Mouse (Mus musculus) testis, adult 2 months (tissue): ENCODE measurements around the gene Sctr. TPM values are rescaled to one million over a fixed set of nuclear protein-coding genes. Genes with fewer than 3 reads are reported as not detected.

Source experiments
- H3K27ac ChIP-seq: fragments of 200-500 bp; 2 replicates; pipeline ENCODE4 v1.5.1; 2012; ENCODE audit warnings: low read depth, low read length; ENCODE audit not compliant: control insufficient read depth, insufficient read depth
- H3K27me3 ChIP-seq: fragments of 200-500 bp; 2 replicates; pipeline ENCODE4 v1.6.1; 2012; ENCODE audit warnings: mild to moderate bottlenecking, low read length, moderate library complexity; ENCODE audit not compliant: control insufficient read depth, insufficient read depth
- H3K36me3 ChIP-seq: fragments of 200-500 bp; 2 replicates; pipeline ENCODE4 v1.6.1; 2012; ENCODE audit warnings: mild to moderate bottlenecking, low read length; ENCODE audit not compliant: control insufficient read depth, insufficient read depth
- H3K4me1 ChIP-seq: fragments of 200-500 bp; 2 replicates; pipeline ENCODE4 v1.6.1; 2012; ENCODE audit warnings: low read length; ENCODE audit not compliant: control insufficient read depth, insufficient read depth
- H3K4me3 ChIP-seq: fragments of 200-500 bp; 2 replicates; pipeline ENCODE4 v1.5.1; 2012; ENCODE audit warnings: low read depth, mild to moderate bottlenecking, low read length, moderate library complexity, mixed read lengths; ENCODE audit not compliant: control insufficient read depth
- CTCF ChIP-seq: fragments of 200-500 bp; IDR thresholded peaks from 2 replicates; pipeline ENCODE4 v1.5.1; 2012; ENCODE audit warnings: low read depth, mild to moderate bottlenecking, inconsistent platforms, low read length, moderate library complexity; ENCODE audit not compliant: control insufficient read depth, insufficient read depth, insufficient replicate concordance
- POLR2A ChIP-seq: fragments of 200-500 bp; IDR thresholded peaks from 2 replicates; pipeline ENCODE4 v1.6.1; 2012; ENCODE audit warnings: low read depth, mild to moderate bottlenecking, inconsistent platforms, low read length, moderate library complexity; ENCODE audit not compliant: control insufficient read depth
- polyA plus RNA-seq: library from polyadenylated mRNA; depleted of rRNA; stranded (reverse); fragments of >200 nt; gene quantifications from 2 replicates; pipeline ENCODE4 v1.2.3, GENCODE M21; 2012

Sctr gene
- polyA plus RNA-seq, 1 experiment = 0.36 TPM

DNA sequence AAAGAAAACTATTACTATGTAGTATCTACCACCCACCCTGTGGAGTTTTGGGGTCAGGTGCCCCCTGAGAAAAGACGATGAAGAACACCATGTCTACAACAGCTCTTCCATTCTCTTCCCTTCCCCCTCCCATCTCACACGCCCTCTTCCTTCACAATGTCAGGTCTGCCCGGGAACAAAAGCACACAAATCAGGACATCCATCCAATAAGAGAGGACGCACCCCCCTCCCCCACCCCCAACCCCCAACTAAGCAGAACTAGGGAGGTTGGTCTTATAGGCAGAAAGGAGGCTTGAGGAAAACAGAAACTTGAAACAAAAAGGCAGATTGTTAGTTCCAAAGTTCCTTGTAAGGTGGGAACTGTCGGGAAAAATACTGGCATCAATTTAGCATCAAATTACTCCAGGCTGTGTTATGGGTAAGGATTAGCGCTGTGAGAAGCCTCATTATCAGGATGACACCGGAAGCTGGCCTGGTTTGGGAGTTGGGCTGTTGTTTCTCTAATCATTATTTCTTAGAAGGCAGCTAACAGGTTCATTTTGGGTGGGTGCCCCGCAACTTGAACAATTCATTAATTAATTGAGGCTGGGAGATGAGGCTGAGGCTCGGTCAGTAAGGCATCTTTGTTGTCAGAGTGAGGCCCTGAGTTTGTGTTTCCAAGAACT is 71.2 kb downstream of the Sctr start:
- TF ChIP-seq POLR2A (no peak), CTCF (no peak)
- Histone ChIP-seq H3K27ac (no peak overlapping the region), H3K36me3 (no peaks in the 10 kb centered on the region), H3K27me3 (no peaks in the 10 kb centered on the region), H3K4me3 (no peak overlapping the region), H3K4me1 (peaks cover 10% of the 10 kb centered on the region)

DNA sequence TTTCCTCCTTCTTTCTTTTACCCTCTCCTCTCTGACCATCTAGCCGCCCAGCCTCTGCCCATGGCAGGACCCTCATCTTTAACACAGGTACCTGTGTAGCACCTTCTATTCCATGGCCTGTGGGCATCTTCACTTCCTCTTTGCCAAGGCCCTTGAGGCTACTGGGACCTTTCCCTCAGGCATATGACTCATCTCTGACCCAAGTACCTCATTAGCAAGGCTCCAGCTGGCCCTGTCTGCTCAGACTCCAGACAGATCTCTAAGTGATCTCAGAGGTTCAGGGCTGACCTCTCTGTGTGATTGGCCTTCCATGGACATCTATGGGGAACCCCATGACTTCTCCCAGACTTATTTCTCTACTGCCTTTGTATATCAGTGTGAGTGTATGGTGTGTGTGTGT is 73.9 kb downstream of the Sctr start:
- no peaks in the 10 kb centered on the region for H3K36me3 ChIP-seq
- H3K27me3 ChIP-seq = no peaks in the 10 kb centered on the region
- H3K4me1 ChIP-seq = no peaks in the 10 kb centered on the region; the same call in 1 of the 2 replicates
- TF ChIP-seq POLR2A (no peak), CTCF (no peak)
- H3K27ac ChIP-seq = no peak overlapping the region
- no peak overlapping the region for H3K4me3 ChIP-seq

DNA sequence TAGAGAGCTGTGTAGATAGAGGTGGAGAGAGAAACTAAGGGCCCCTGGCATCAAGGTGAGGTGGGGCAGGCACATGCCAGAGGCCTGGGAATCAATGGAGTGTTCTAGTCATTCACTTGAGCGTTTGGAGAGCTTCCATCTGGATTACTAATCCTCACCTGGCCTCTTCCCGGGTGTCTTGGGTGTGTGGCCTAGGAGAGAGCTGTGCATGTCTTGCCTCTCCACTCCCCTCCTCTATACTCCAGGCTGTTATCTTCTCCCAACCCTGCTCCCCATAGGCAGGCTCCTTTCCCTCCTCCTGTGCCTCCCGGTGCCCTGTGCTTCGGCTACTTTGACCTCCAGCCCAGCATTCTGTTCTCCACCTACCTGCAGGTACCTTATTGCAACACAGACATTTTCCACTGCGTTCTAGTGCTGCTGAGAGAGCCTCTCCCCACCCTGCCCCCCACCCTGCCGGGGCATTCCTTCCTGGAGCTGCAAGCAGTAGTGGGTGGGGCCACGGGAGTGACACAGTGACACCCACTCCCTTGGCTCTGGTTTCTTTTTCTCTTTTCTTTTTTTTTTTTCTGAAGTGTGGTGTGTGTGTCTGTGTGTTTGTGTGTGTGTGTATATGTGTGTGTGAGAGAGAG is 76.4 kb downstream of the Sctr start:
- peaks cover 5% of the 10 kb centered on the region for H3K4me1 ChIP-seq
- TF ChIP-seq POLR2A (no peak), CTCF (no peak)
- H3K4me3 ChIP-seq = no peak overlapping the region
- H3K36me3 ChIP-seq = no peaks in the 10 kb centered on the region
- H3K27me3 ChIP-seq = no peaks in the 10 kb centered on the region
- H3K27ac ChIP-seq = no peak overlapping the region

DNA sequence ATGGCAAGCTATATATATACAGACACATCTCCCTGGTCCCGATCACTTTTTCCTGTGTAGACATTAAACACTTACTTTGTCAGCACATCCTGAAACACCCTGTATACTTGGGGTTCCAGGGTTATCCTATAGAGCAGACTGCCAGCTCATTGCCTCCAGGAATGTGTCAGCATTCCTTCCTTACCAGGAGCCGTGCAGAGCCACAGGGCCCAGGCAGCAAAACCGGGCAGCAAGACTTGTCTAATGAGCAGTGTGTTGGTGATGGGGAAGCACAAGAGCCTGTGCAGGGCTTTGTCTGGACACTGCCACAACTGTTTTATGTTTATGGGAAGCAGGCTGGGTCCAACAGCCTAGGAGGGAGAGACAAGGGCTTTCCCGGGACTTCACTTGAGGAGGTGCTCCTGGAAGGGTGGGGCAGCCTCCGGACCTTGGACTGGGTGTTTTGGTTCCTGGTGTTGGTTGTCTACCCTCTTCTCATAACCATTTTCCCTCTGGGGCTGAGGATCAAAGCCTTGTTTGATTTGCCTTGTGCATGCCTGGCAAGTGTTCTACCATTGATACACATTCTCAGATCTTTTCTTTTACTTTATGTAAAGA is 77.3 kb downstream of the Sctr start:
- peaks cover 5% of the 10 kb centered on the region for H3K4me1 ChIP-seq
- TF ChIP-seq CTCF = no peak
- TF ChIP-seq POLR2A = no peak
- H3K27me3 ChIP-seq = no peaks in the 10 kb centered on the region
- no peaks in the 10 kb centered on the region for H3K36me3 ChIP-seq
- no peak overlapping the region for H3K27ac ChIP-seq
- no peak overlapping the region for H3K4me3 ChIP-seq

DNA sequence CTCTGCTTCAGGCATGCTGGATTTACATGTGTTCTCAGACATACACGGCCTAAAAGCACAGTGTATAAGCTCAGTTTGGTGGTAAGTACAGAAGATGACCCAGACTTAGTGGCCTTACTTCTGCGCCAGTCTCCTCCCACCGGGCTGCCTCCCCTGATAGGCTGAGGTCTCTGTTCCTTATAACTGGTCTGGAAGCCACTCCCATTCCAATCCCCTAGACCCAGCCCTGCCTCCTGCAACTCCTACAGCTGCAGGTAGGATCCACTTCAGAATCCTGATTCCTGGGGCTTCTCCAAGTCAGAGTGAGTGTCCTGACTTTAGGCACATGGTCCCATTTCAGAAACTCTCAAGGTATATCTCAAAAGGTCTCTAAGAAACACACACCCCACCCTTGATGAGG is 79.0 kb downstream of the Sctr start:
- Histone ChIP-seq H3K27me3 (no peaks in the 10 kb centered on the region), H3K4me3 (peak overlapping the region; percentile 90; the same call in 1 of the 2 replicates), H3K27ac (no peak overlapping the region), H3K36me3 (no peaks in the 10 kb centered on the region), H3K4me1 (peaks cover 5% of the 10 kb centered on the region)
- TF ChIP-seq POLR2A = no peak
- no peak for TF ChIP-seq CTCF

DNA sequence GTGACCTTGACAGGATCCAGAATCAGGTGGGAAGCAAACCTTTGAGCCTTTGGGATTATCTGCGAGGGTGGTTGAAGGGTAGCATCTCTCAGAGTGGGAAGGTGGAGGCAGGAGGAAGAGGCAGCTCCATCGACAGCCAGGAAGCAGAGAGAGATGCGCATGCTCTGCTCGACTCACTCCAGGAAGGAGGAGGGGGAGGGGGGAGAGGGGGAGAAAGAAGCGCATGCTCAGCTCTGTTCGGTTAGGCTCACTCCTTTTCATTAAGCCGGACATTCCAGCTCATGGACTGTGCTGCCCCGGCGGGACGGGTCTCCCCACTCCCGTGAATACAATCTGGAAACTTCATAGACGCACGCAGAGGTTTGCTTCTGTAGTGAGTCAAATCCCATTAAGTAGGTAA is 80.0 kb downstream of the Sctr start:
- H3K27me3 ChIP-seq = no peaks in the 10 kb centered on the region
- no peak overlapping the region for H3K27ac ChIP-seq
- no peaks in the 10 kb centered on the region for H3K36me3 ChIP-seq
- H3K4me1 ChIP-seq = peaks cover 5% of the 10 kb centered on the region
- peak overlapping the region; percentile 90 for H3K4me3 ChIP-seq
- TF ChIP-seq POLR2A (peak; percentile 51; the same call in 1 of the 2 replicates), CTCF (no peak)

DNA sequence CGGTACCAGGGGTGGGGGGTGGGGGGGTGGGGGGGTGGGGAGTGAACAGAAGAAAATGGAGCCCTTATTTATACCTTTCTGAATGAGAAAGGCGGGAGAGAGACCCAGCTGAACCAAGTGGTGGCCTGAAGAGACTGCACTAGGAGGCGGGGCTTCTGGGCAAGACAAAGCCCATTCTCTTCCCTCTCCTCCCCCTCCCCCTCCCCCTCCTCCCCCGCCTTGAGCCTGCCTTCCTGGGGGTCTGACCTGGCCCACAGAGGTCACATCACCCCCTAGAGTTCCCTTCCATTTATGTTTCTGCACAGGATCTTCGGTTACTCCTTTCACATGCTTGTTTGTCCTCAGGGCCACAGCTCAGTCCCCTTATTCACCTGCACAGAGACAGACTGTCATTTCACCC is 82.5 kb downstream of the Sctr start:
- Histone ChIP-seq H3K27ac (no peak overlapping the region), H3K4me1 (peaks cover 5% of the 10 kb centered on the region), H3K4me3 (peak overlapping the region; percentile 29), H3K27me3 (no peaks in the 10 kb centered on the region), H3K36me3 (no peaks in the 10 kb centered on the region)
- TF ChIP-seq CTCF = no peak
- TF ChIP-seq POLR2A = no peak
